Mouse (Mus musculus): ENCODE measurements around the gene Layn. TPM values are rescaled to one million over a fixed set of nuclear protein-coding genes. Genes with fewer than 3 reads are reported as not detected.
A peak's percentile ranks its signal among the peaks of the same experiment; 100 is the strongest.

Layn gene
- total RNA-seq, 2 experiments from 2014 or later = 1.5 to 2.0 TPM

GRCm38 (mm10) chr9:51032785-51033529, 43.9 kb downstream of the Layn start:
- no peak for DNase-seq (ENCODE audit: low spot score)

- no peak for DNase-seq (ENCODE audit: low spot score)
Measured at GRCm38 (mm10) chr9:51032291-51032690, 44.6 kb downstream of the Layn start.

GRCm38 (mm10) chr9:51031603-51032002, 45.3 kb downstream of the Layn start:
- no peak for DNase-seq (ENCODE audit: low spot score)

GRCm38 (mm10) chr9:51030147-51030546, 46.7 kb downstream of the Layn start:
- DNase-seq (ENCODE audit: low spot score) = no peak

GRCm38 (mm10) chr9:51026952-51027351, 49.9 kb downstream of the Layn start:
- DNase-seq (ENCODE audit: low spot score) = no peak

- DNase-seq (ENCODE audit: low spot score) = no peak
Measured at GRCm38 (mm10) chr9:51021123-51021795, 55.6 kb downstream of the Layn start.

GRCm38 (mm10) chr9:51020351-51020750, 56.5 kb downstream of the Layn start:
- DNase-seq (ENCODE audit: low spot score) = no peak

- no peak for DNase-seq (ENCODE audit: low spot score)
Measured at GRCm38 (mm10) chr9:51019670-51020069, 57.2 kb downstream of the Layn start.

- no peak for DNase-seq (ENCODE audit: low spot score)
Measured at GRCm38 (mm10) chr9:51015732-51016131, 61.2 kb downstream of the Layn start.

GRCm38 (mm10) chr9:51013644-51014043, 63.2 kb downstream of the Layn start:
- DNase-seq (ENCODE audit: low spot score) = no peak

GRCm38 (mm10) chr9:51009656-51009950, 67.3 kb downstream of the Layn start:
- peak; percentile 8 for DNase-seq (ENCODE audit: low spot score)

GRCm38 (mm10) chr9:51008841-51009655, 67.8 kb downstream of the Layn start, which contains the start of gene Sik2:
Gene Sik2, minus strand, starts transcription at chr9:51009073.
- peak; percentile 82 for DNase-seq (ENCODE audit: low spot score)

GRCm38 (mm10) chr9:51008068-51008840, 68.6 kb downstream of the Layn start:
- DNase-seq (ENCODE audit: low spot score) = peak; percentile 25

GRCm38 (mm10) chr9:51007726-51008067, 69.2 kb downstream of the Layn start:
- DNase-seq (ENCODE audit: low spot score) = no peak

GRCm38 (mm10) chr9:51006846-51007245, 70.0 kb downstream of the Layn start:
- peak; percentile 75 for DNase-seq (ENCODE audit: low spot score)

Small RNA genes lying within 50 kb of the gene (microRNA-seq; reads per million reads assigned to microRNA genes)
- gene Mir34b (1.4 reads per million), gene Mir34c (16.4 reads per million, percentile 33 among the genes with 10 or more reads in this experiment)

Other genes starting within 250 kb of the Layn start
- gene Ppp2r1b, start 231.8 kb downstream of the Layn start, total RNA-seq (2021) = 1 to 10 TPM; 4.3 to 5.4 TPM
- 10 to 100 TPM; 20.8 to 27.2 TPM for gene Sik2, start 68.0 kb downstream of the Layn start, total RNA-seq (2021)
- not detected for gene Btg4, start 16.2 kb downstream of the Layn start, total RNA-seq (2021)
- not detected for gene 4833427G06Rik, start 25.0 kb upstream of the Layn start, total RNA-seq (2021)
- not detected for gene Gm32742, start 88.4 kb upstream of the Layn start, total RNA-seq (2021)
- gene Pou2af1, start 136.6 kb upstream of the Layn start, total RNA-seq (2021) = under 1 TPM in 1 of 2 experiments, not detected in 1; 0.09 TPM
- under 1 TPM in 1 of 2 experiments, not detected in 1; 0.28 TPM for gene Colca2, start 201.5 kb upstream of the Layn start, total RNA-seq (2021)

Measured in gastrocnemius, adult 18-20 months (tissue).